ENCODE assay signal across 16 mouse cellular contexts in genomic region chr11:121743915-121744628, GRCm38 (mm10). TPM values are rescaled to one million over a fixed set of nuclear protein-coding genes. Genes with fewer than 3 reads are reported as not detected.
A peak's percentile ranks its signal among the peaks of the same experiment; 100 is the strongest.
DNase-seq lines count a peak whose midpoint lies in the region; ATAC-seq and TF ChIP-seq lines count a peak whose summit lies in the region.
"Had no signal": no experiment of that assay in that cellular context is flagged by ENCODE, and none has a peak within 500 bp of the region (broad histone marks: within the 10 kb centered on the region; RNA-seq: fewer than 3 reads in every experiment).

No protein-coding gene starts in this region.

- H3K36me3 ChIP-seq in embryonic facial prominence, embryonic 14.5 days (ENCODE audit: control insufficient read depth, insufficient read depth, low read length): no peaks in the 10 kb centered on the region
- no peaks in the 10 kb centered on the region for H3K36me3 ChIP-seq in embryonic facial prominence, embryonic 10.5 days (replicated peaks)
- H3K36me3 ChIP-seq: limb, embryonic 15.5 days; midbrain, embryonic 10.5 days had no signal

- ATAC-seq in embryonic facial prominence, embryonic 14.5 days (ENCODE audit: low read depth): no peak
- ATAC-seq in megakaryocyte progenitor cell, adult 5-6 weeks (replicated peaks; ENCODE audit: poor library complexity): peak; percentile 45

- H3K4me2 ChIP-seq in embryonic facial prominence, embryonic 14.5 days (ENCODE audit: low read depth, low read length): no peak overlapping the region
- H3K4me2 ChIP-seq: limb, embryonic 15.5 days had no signal

- no peaks in the 10 kb centered on the region for H3K9me3 ChIP-seq in embryonic facial prominence, embryonic 14.5 days (ENCODE audit: control insufficient read depth, low read length)
- no peaks in the 10 kb centered on the region for H3K9me3 ChIP-seq in embryonic facial prominence, embryonic 10.5 days
- H3K9me3 ChIP-seq: limb, embryonic 15.5 days; midbrain, embryonic 10.5 days had no signal

- no peak for TF ChIP-seq CTCF in lung, adult 2 months (IDR thresholded peaks at IDR 0.05; ENCODE audit: insufficient read depth, low read length)
- no peak for TF ChIP-seq CTCF in bone marrow macrophage, adult 2 months (IDR thresholded peaks at IDR 0.05; ENCODE audit: low read depth, low read length)

- H3K4me3 ChIP-seq in embryonic facial prominence, embryonic 14.5 days (ENCODE audit: low read depth, low read length): no peak overlapping the region
- H3K4me3 ChIP-seq in embryonic facial prominence, embryonic 10.5 days: no peak overlapping the region
- no peak overlapping the region for H3K4me3 ChIP-seq in lung, adult 2 months (replicated peaks; ENCODE audit: extremely low read depth, low read depth, low read length)
- no peak overlapping the region for H3K4me3 ChIP-seq in bone marrow macrophage, adult 2 months (ENCODE audit: insufficient read depth, low read length)
- H3K4me3 ChIP-seq: limb, embryonic 15.5 days; midbrain, embryonic 10.5 days had no signal

- H3K27me3 ChIP-seq in embryonic facial prominence, embryonic 14.5 days (replicated peaks; ENCODE audit: control insufficient read depth, insufficient read depth, low read length): no peaks in the 10 kb centered on the region
- H3K27me3 ChIP-seq in embryonic facial prominence, embryonic 10.5 days (replicated peaks; ENCODE audit: low read depth, poor library complexity, severe bottlenecking): no peaks in the 10 kb centered on the region
- H3K27me3 ChIP-seq: limb, embryonic 15.5 days had no signal

- peak; percentile 19 for DNase-seq in embryonic facial prominence, embryonic 14.5 days (ENCODE audit: low spot score)
- DNase-seq in embryonic facial prominence, embryonic 10.5 days (ENCODE audit: low spot score): no peak
- DNase-seq in lung, adult 18-20 months: peak; percentile 22 to 27
- no peak for DNase-seq in lung, adult 2 months
- DNase-seq in cerebellum, adult 8-10 months: no peak
- no peak for DNase-seq in adrenal gland, postnatal 25 days
- DNase-seq: adrenal gland, postnatal 36 days; B cell, adult 2 months; cerebellum, adult 9-11 months; kidney, postnatal 10 days; retina, postnatal 1 day; thymus, adult 18-20 months had no signal

- 0 out of 2 replicates have a peak, but pooled peaks cover 4% of the 10 kb centered on the region for H3K4me1 ChIP-seq in embryonic facial prominence, embryonic 14.5 days (ENCODE audit: control insufficient read depth, insufficient read depth, low read length)
- H3K4me1 ChIP-seq in embryonic facial prominence, embryonic 10.5 days: peaks cover 4% of the 10 kb centered on the region; the same call in 1 of the 2 replicates
- peaks cover 5% of the 10 kb centered on the region for H3K4me1 ChIP-seq in lung, adult 2 months (ENCODE audit: control insufficient read depth, insufficient read depth, low read length)
- peaks cover 73% of the 10 kb centered on the region for H3K4me1 ChIP-seq in bone marrow macrophage, adult 2 months (ENCODE audit: control insufficient read depth, insufficient read depth, low read length)

- no peak for TF ChIP-seq POLR2A in lung, adult 2 months (IDR thresholded peaks at IDR 0.05; ENCODE audit: borderline replicate concordance, extremely low read depth, low read depth, low read length)
- no peak for TF ChIP-seq POLR2A in bone marrow macrophage, adult 2 months (IDR thresholded peaks at IDR 0.05; ENCODE audit: borderline replicate concordance, low read depth, low read length)

- H3K9ac ChIP-seq in embryonic facial prominence, embryonic 14.5 days (ENCODE audit: low read depth, low read length): no peak overlapping the region
- H3K9ac ChIP-seq: limb, embryonic 15.5 days had no signal

- H3K27ac ChIP-seq in embryonic facial prominence, embryonic 14.5 days (replicated peaks; ENCODE audit: low read depth, low read length): no peak overlapping the region
- no peak overlapping the region for H3K27ac ChIP-seq in embryonic facial prominence, embryonic 10.5 days (replicated peaks)
- H3K27ac ChIP-seq in bone marrow macrophage, adult 2 months (ENCODE audit: insufficient read depth, low read depth, low read length): peak overlapping the region; percentile 99
- H3K27ac ChIP-seq: limb, embryonic 15.5 days; midbrain, embryonic 10.5 days had no signal

RNA-seq across cellular contexts. Expression of gene Metrnl, which starts 42.7 kb away (rescaled TPM):
- 41.6 and 58.0 TPM in 2 replicates for polyA plus RNA-seq in embryonic facial prominence, embryonic 14.5 days (2014; fragmentation: Nextera tagmentation; extraction: Ambion mirVana)
- 8.4 and 8.5 TPM in 2 replicates for polyA plus RNA-seq in embryonic facial prominence, embryonic 10.5 days (2016; fragmentation: Nextera tagmentation; extraction: Ambion mirVana)
- polyA plus RNA-seq in lung, adult 2 months (2012; rRNA removed): 35.1 and 36.0 TPM in 2 replicates
- polyA plus RNA-seq in bone marrow macrophage, adult 2 months (2012; ENCODE audit: insufficient read depth, insufficient read length, missing spikeins): 200 and 216 TPM in 2 replicates
- total RNA-seq in megakaryocyte progenitor cell, adult 5-6 weeks (2015): 1.3 and 1.7 TPM in 2 replicates
- total RNA-seq in megakaryocyte progenitor cell, adult 5-6 weeks (2017): 0.87 and 0.91 TPM in 2 replicates
- total RNA-seq in adrenal gland, postnatal 25 days (2021): 27.6 and 33.6 TPM in 2 replicates

Comparison
In these comparisons a context has a peak if more than half of its experiments do, and no peak if none do; other contexts are left out.
1. DNase-seq: peak in embryonic facial prominence, embryonic 14.5 days (single experiment) and lung, adult 18-20 months (2 of 2); none in embryonic facial prominence, embryonic 10.5 days (single experiment), lung, adult 2 months (single experiment), cerebellum, adult 8-10 months (single experiment) and adrenal gland, postnatal 25 days (single experiment).